8 mouse cellular contexts compared by ENCODE assay signal in genomic region chr9:67549332-67549731, GRCm38 (mm10). TPM values are rescaled to one million over a fixed set of nuclear protein-coding genes. Genes with fewer than 3 reads are reported as not detected.
DNase-seq lines count a peak whose midpoint lies in the region; ATAC-seq lines count a peak whose summit lies in the region.

No protein-coding gene starts in this region.

- ATAC-seq in inflammation-experienced regulatory T-cells, adult 6 months, result no peak

- intact Hi-C loops in gastrocnemius, postnatal 36 days (cut with DNase I), result loop anchor here (5.0 kb wide), 1 partner anchor 83 kb away; no protein-coding TSS in a partner anchor
- intact Hi-C loops in left cerebral cortex, postnatal 4 days (cut with DNase I), result no loop called here

- peak; percentile 16 for DNase-seq in urinary bladder, postnatal 14 days (ENCODE audit: low spot score)
- no peak for DNase-seq in urinary bladder, postnatal 10 days (ENCODE audit: low spot score)
- peak; percentile 50 to 52 for DNase-seq in gastrocnemius, postnatal 36 days
- DNase-seq in kidney, postnatal 10 days, result peak; percentile 56
- DNase-seq in ovary, postnatal 10 days (ENCODE audit: low spot score), result peak; percentile 21
- no peak for DNase-seq in spleen, adult 18-20 months
- DNase-seq in left cerebral cortex, postnatal 4 days, result no peak

RNA-seq across cellular contexts. Expression of gene Tln2, which starts 10.2 kb away (rescaled TPM):
- 10 to 100 TPM; 88.5 to 96.5 TPM for total RNA-seq in gastrocnemius, postnatal 36 days (2021)
- under 1 TPM; 0.11 to 0.20 (median 0.19) TPM for polyA plus RNA-seq in inflammation-experienced regulatory T-cells, adult 6 months (2017; shearing (Covaris generic))
- 10 to 100 TPM; 66.0 to 73.5 TPM for total RNA-seq in left cerebral cortex, postnatal 4 days (2021)

Comparison
In these comparisons a context has a peak if more than half of its experiments do, and no peak if none do; other contexts are left out.
1. DNase-seq: peak in urinary bladder, postnatal 14 days (single experiment), gastrocnemius, postnatal 36 days (2 of 2), kidney, postnatal 10 days (single experiment) and ovary, postnatal 10 days (single experiment); none in urinary bladder, postnatal 10 days (single experiment), spleen, adult 18-20 months (0 of 2) and left cerebral cortex, postnatal 4 days (single experiment).